Mouse (Mus musculus) fat pad, adult 2 months (tissue): Measurements from ENCODE around the gene Psma1.

Experiments
- DNase-seq: peaks from one replicate; pipeline ENCODE4 v3.0.0-alpha.2; 2011; ENCODE audit warnings: low read depth, low spot score; ENCODE audit errors: extremely low read depth

Gene Psma1

GRCm38 (mm10) chr7:114281671-114282070, 5.8 kb upstream of the Psma1 start:
- no peak for DNase-seq

DNA sequence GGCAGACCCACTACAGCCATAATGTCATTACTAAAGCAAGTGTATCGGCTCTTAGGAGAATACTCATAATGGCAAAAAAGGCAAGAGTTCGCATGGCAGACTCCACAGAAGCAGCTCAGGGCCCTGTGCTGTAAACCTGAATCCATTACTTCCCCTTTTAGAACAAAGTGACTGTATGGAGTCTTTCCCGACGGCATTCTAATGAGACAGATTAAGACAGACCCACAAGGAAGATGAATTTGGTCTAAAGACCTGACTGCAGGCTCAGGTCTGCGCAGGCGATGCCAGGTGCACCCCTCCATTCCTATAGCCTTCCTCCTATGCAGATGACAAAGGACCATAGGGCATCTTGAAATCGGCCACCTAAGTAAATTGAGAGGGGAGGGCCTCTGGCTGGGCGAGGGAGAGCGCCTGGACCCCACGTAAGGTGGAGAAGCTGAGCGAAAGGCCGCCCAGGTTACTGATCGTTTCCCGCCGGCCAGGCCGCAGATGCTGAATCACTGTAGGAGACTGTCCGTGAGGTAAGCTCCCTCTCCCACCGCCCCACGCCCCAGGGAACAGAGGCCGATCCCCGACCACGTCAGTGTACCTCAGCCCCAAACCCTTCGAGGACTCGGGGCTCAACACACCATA, 430 bp downstream of the Psma1 start:
- no peak for DNase-seq

GRCm38 (mm10) chr7:114268446-114268845, 7.5 kb downstream of the Psma1 start:
- no peak for DNase-seq

DNA sequence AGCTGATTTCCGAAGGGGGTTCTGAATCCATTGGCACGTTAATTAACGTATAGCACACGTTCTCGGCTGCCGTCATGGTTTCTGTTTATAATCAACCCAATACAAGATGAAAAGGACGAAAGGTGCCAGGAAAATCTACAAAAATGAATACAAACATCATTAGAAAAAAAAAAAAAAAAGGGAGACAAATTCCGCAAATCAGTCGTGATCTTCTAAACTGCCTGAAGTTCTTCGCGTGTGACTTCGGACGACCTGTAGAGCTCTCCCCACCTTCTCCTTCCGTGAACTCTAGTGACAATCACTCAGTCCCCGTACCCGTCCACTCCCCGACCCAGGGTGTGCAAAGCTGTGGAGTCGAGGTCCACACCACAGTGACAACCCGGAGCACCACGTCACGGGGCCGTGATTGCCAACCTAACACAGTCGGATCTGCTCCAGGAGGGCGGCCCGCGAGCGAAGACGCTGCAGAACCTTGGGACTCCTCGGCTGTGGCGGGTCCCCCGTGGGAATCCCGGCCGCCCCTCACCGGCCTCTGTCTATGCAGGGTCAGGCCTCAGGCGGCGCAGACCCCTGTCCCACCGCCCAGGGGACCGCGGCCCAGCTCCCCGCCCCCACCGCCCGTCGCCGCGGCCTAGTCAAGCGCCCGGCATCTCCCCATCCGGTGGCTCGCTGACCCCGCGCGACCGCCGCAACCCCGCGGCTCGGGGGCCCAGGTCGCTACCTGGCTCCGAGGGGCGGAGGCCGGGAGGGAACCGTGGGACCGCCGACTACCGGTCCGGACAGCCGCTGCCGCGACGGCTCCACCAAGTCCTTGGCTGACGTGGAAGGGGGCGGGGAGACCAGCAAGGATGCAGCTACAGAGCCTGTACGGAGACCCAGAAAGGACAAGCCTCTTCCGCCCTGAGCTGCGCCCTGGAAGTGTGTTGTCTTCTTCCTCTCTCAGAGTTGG, 21.8 kb downstream of the Psma1 start, which contains the start of gene Copb1:
Gene Copb1, minus strand, starts transcription at position 827 of the 949 bp plus-strand sequence.
- no peak for DNase-seq

DNA sequence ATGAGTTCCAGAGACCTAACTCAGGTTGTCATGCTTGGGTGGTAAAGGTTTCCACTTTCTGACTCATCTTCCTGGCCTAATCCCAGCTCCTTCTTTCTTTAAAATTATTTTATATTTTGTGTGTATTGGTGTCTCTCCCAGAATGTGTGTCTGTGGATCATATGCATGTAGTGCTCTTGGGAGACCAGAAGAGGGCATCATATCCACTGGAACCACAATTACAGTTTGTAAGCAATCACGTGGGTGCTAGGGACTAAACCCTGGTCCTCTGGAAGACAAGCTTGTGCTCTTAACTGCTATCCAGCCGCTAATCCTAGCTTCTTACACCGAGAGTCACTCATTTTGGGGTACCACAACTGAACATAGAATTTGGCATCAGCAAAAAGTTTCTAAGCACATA, 24.2 kb downstream of the Psma1 start:
- DNase-seq, result no peak

DNA sequence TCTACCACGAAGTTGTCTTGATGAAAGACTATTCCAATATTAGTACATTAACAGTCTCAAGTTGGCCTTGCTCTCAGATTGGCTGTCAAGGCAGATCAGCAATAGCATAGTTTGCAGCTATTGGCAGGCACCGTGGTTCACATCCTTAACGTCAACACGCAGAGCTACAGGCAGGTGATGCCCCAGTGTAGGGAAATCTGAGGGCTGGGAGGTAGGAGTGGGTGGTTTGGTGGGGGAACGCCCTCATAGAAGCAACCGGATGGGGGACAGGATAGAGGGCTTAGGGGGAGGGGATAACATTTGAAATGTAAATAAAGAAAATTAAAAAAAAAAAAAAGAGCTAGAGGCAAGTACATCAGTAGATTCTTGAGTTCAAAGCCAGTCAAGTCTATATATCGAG, 41.9 kb downstream of the Psma1 start:
- no peak for DNase-seq

DNA sequence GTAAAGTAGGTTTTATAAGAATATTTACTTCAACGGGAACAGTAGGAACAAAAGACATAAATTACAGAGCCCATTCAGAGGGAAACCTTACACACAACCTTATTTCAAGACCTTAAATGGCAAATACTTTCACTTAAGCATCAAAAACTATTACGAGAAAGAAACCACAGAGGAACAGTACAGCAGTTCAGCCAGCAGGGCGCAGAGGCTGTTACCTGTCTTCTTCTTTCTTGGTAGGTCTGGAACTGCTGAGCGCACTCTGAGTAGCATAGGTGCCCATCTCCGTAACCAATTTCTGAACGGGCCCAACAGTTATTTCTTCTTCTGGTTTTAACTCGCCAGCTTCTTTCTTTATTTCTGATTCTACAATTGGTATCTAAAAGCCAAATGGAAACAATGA, 42.9 kb downstream of the Psma1 start:
- DNase-seq, result no peak

DNA sequence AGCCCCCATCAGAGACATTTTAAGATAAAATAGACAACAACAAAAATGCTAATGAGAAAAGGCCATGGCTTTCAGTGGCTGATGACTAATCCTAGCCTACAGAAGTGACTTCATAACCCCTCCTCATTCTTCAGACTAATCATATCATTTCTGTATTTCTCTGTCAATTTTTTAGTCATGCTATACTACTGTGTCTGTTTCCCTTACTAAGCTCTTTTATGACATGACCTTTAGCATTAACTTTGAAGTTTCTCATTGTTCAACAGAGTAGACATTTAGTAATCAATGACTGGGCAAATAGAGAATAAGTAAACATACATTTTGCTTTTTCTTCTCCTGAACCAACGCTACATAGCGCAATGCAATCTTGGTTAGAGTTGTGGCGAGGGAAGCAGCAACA, 44.1 kb downstream of the Psma1 start:
- no peak for DNase-seq

- no peak for DNase-seq
Observed at GRCm38 (mm10) chr7:114226521-114226920, 49.4 kb downstream of the Psma1 start.

DNA sequence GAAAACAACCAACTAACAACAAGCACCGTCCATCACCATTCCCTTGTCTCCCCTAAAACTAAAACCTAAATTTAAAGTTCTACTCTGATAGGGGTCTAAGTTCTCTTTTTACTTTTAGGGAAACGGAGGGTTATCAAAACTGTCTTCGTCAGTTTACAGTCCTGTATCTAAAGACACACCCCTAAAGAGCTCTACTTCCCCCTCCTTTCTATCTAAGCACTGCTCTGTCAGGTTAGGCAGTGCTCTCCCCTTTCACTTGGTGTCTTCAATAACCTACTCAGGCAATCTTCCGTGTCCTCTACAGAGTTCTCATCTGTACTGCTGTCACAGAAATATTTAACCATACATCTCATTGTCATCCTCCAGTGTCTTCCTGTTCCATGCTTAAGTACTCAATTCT, 55.5 kb downstream of the Psma1 start:
- DNase-seq, result no peak

- no peak for DNase-seq
Observed at GRCm38 (mm10) chr7:114216908-114217307, 59.0 kb downstream of the Psma1 start.
